Mouse (Mus musculus) sigmoid colon, adult 10 weeks (tissue): Measurements from ENCODE around the gene Vtcn1. TPM values are rescaled to one million over a fixed set of nuclear protein-coding genes. Genes with fewer than 3 reads are reported as not detected.

Experiments used
- polyA plus RNA-seq: library from polyadenylated mRNA; stranded (reverse); fragments of 350-450 nt; fragmentation: Illumina TruSeq; extraction: RNeasy Lipid Tissue Mini Kit (QIAGEN cat#74804); gene quantifications from one replicate; pipeline ENCODE4 v1.2.3, GENCODE M21; 2014; ENCODE audit warnings: low read depth, low replicate concordance

Vtcn1 gene
- polyA plus RNA-seq, result 2.5 TPM

DNA sequence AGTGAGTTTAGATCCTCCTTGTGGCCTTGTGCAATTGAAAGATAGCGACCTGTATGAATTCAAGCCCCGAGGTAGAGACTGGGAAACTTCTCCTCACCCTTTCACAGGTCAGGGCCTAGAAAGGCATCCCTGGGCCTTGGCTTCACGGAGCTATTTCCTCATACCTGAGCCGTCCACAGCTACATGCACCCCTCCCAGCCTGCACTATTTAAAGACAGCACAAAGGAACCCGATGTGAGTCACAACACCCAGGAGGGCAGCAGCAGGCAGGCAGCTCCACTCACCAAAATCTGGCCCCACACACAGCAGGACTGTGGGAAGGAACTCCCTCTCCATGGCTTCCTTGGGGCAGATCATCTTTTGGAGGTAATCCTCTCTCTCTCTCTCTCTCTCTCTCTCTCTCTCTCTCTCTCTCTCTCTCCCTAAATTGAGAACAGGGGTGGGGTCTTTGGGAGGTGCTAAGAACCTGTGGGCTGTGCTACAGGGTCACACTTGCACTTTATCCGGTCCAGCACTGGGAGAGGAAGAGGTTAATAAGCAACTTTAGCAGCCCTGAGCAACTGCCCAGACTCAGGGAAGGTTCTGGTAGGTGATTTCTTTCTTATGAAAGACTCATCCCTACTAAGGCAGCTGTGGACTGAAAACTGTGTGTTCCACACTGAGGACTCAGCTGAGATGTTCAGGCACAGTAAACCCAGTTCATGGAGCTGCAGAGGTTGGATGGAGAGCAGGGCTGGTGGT lies at the start of gene Vtcn1:
TSS of gene Vtcn1 (plus strand) at position 235 of the 741 bp plus-strand sequence.

DNA sequence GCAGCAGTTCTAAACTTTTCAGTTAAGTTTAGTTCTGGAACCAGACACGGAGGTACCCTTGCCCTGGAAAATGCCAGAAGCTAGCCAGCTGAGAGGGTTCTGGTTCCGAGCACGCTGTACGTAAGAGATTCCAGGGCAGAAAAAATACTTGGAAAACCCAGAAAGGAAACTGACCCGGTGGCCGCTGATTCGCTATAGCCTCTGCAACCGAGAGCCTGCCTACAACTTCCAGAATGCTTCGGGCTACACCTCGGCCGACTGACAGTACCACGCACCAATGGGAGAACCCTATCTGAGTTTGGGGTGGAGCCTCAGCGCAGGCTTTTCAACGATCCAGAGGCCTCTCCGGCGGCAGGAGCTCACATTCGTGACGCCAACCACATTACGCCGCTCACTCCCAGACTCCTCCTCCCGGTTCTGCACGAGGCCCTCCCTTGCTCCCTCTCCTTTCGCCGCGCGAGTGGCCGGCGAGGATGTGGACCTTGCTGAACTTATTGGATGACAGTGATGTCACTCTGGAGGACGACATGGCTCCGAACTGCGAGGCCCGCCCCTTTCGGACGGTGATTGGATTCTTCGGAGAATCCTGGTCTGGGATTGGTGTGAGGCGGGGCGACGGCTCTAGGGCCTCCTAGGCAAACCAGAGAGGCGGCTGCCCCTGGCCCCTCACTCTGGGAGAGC lies 96.7 kb downstream of the Vtcn1 start, which contains the start of gene Trim45:
TSS of gene Trim45 (plus strand) at position 378 of the 681 bp plus-strand sequence.

Other genes with a start within 250 kb of the Vtcn1 start
- 116 TPM for gene Man1a2, start 140.0 kb upstream of the Vtcn1 start, polyA plus RNA-seq
- gene Trim45, start 96.7 kb downstream of the Vtcn1 start, polyA plus RNA-seq, result 0.28 TPM
- 2.7 TPM for gene Ttf2, start 144.2 kb downstream of the Vtcn1 start, polyA plus RNA-seq
- gene Cd101, start 204.1 kb downstream of the Vtcn1 start, polyA plus RNA-seq, result 0.22 TPM